Mouse (Mus musculus) embryo, embryonic 11 days (tissue): Measurements from ENCODE around the gene Pld2.

Source experiments
- DNase-seq: peaks from one replicate; pipeline ENCODE4 v3.0.0-alpha.2; 2015

The Pld2 gene

GRCm38 (mm10) chr11:70579710-70580357 lies 40.0 kb downstream of the Pld2 start:
- no peak for DNase-seq

DNA sequence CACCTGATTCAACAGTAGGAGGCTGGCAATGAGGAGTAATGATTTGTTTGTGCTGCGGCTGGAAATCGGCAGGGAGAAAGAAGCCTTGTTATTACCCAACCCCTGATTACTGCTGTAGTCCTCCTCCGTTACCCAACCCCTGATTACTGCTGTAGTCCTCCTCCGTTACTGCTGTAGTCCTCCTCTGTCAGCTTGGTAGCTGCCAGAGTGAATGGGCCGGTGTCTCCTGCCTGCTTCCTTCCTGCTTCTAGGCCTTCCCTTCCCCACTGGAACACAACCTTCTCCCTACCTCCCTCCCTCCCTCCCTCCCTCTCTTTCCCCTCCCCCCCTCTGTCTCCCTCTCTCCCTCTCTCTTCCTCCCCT lies 40.5 kb downstream of the Pld2 start:
- DNase-seq = no peak

- no peak for DNase-seq
Measured at GRCm38 (mm10) chr11:70580921-70581320, 41.1 kb downstream of the Pld2 start.

DNA sequence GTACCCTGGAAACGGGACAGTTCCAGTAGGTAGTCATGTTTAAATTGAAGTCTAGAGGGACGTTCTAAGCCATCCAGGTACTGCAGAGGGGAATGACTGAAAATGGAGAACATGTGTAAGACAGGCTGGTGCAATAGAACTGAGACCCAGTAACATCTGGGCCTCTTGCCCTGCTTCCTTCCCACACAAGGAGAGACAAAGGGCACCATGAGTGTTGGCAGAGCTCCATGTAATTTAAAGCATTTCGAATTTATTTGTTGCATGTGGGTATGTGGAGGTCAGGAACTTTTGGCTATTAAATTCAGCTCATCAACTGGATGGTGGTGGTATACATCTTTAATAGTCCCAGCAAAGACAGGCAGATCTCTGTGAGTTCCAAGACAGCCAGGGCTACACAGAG lies 42.3 kb downstream of the Pld2 start:
- DNase-seq = no peak

DNA sequence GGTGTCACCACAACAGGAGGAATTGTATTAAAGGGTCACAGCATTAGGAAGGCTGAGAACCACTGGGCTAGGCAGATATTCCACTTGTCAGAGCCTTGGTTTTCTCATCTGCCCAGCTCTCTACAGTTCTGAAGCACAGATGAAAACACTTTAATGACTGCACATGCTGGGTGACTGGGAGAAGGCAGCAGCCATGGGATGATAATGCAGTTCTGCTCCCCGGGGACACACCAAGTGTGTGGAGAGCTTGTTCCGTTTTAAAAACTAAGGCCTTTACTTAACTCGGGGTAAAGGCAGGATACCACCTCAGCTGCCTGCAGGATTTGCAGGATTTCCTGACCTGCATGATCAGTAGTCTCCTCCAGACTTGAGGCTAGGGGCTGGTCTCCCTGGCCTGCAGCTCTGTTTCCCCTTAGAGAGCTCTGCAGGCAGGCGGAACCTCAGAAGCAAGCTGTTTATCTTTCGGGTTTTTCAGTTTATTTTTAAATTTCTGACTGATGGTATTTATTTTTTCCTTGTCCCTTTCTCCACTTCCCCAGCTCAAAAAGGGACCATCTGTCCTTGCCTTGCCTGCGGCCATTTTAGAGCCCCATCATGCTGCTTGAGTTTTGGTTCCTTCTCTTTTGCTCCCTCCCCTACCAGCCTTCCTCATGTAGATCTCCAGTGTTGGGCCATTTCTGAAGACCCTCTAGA lies 43.3 kb downstream of the Pld2 start:
- DNase-seq = no peak

DNA sequence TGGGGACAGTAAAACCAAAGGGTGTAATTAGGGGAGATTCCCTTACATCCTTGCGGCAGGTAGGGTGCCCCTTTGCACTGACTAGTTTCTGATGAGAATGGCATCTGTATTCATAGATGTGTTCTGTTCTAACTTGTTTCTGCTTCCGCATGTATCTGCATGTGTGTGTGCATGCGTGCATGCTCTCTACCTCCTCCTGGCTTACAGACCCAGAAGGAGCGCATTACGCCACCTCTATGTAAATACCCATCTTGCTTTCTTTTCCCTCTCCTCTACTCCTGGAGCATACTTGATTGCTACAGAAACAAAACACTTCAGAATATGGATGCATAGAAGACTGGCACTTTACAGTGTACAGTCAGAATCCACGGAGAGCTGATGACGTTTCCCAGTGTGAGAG lies 43.9 kb downstream of the Pld2 start:
- DNase-seq = no peak

DNA sequence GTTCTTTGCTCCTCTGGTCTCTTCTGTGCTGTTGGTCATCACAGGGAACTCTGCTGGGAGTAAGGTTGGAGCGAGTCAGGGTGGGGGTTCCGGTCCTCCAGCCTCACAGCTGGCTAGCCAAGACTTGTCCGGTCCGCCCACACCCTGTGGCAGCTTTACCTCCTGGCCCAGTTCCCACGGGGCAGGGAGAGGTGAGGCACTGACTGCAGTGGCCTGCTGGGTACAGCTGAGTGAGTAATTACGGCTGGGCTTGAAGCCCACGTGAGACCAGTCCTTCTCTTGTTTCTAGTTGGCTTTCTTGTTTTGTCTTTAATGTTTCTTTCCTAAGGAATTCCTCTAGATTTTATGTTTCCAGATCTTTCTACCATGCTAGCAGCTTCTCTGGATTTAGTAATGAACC lies 45.6 kb downstream of the Pld2 start:
- peak; percentile 29 for DNase-seq

- no peak for DNase-seq
Measured at GRCm38 (mm10) chr11:70586261-70586660, 46.4 kb downstream of the Pld2 start.

GRCm38 (mm10) chr11:70586954-70587353 lies 47.1 kb downstream of the Pld2 start:
- no peak for DNase-seq

- DNase-seq = no peak
Measured at GRCm38 (mm10) chr11:70591733-70592132, 51.9 kb downstream of the Pld2 start.

DNA sequence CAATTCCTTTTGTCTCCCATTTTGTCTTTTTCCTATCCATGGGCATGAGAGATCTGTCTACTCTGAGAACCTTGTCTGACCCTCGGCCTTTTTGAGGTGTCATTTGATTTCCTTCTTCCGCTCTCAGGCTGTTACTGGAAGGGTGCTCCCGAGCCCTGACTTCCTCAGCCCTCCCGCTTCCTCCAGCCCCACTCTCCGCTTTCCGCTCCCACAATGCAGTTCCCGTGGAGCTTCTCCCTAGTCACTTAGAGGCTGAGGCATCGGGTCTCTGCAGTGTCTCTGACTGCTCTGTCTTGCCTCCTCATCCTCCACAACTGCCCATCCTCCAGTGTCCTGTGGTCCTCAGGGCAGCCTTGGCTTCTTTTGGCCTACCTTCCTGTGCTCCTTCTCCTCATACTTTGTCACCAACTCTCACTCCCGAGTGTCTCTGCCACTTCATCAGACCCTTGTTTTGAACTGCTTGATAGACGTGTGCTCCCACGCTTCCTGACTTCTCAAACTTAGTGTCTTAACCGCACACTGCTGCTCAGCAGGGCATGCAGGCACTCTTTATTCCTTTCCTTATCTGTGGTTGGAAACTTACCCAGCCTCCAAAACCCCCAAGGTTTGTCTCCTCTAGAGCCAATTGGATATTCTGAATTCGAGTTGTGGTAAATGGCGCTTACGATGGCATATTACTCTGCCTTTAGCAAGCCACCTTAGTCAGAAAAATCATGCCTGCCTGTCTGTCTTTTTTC lies 54.6 kb downstream of the Pld2 start:
- no peak for DNase-seq

- DNase-seq = no peak
Measured at GRCm38 (mm10) chr11:70595638-70596037, 55.8 kb downstream of the Pld2 start.

- no peak for DNase-seq
Measured at GRCm38 (mm10) chr11:70596094-70596493, 56.2 kb downstream of the Pld2 start.

- DNase-seq = no peak
Measured at GRCm38 (mm10) chr11:70597301-70597700, 57.4 kb downstream of the Pld2 start.

GRCm38 (mm10) chr11:70598451-70598953 lies 58.6 kb downstream of the Pld2 start:
- DNase-seq = no peak

DNA sequence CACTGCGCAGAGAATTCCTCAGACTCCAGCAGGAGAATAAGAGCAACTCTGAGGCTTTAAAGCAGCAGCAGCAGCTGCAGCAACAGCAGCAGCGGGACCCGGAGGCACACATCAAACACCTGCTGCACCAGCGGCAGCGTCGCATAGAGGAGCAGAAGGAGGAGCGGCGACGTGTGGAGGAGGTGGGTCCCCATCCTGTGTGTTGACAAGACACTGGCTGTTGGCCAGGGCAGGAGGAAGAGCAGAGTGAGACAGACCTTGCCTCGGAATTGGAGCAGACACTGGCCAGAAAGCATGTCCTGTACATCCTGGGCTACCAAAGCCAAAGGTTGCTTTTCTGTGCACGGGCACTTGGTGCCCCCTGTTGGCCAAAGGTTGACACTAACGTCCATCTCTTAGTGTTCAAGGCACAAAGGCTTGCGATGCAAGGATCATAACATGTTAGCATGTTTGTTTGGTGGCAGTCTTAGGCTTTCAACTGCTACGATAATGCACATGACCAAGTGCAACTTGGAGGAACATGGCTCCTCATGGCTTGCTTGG lies 65.2 kb downstream of the Pld2 start:
- peak; percentile 82 for DNase-seq

- no peak for DNase-seq
Measured at GRCm38 (mm10) chr11:70606717-70607116, 66.9 kb downstream of the Pld2 start.

GRCm38 (mm10) chr11:70607611-70608010 lies 67.7 kb downstream of the Pld2 start:
- no peak for DNase-seq
